Mouse (Mus musculus) olfactory bulb, adult 2 months (tissue): ENCODE data around the gene Slamf7.

Source experiments
- CTCF ChIP-seq: fragments of 200-500 bp; IDR thresholded peaks from 2 replicates; pipeline ENCODE4 v1.5.1; 2012; ENCODE audit warnings: low read depth, mild to moderate bottlenecking, low read length, moderate library complexity; ENCODE audit not compliant: insufficient read depth
- POLR2A ChIP-seq: fragments of 200-500 bp; IDR thresholded peaks from 2 replicates; pipeline ENCODE4 v1.6.1; 2012; ENCODE audit warnings: mild to moderate bottlenecking, low read depth, low read length, moderate library complexity; ENCODE audit not compliant: insufficient read depth

GRCm38 (mm10) chr1:171698983-171699382 is 46.1 kb upstream of the Slamf7 start:
- TF ChIP-seq POLR2A (no peak), CTCF (0 out of 2 replicates have a peak, but pooled peaks have one; percentile 20)
